Mouse (Mus musculus) spleen, adult 2 months (tissue): ENCODE measurements around the gene Hist1h3b. TPM values are rescaled to one million over a fixed set of nuclear protein-coding genes. Genes with fewer than 3 reads are reported as not detected.
"Not testable (repeated sequence)": the region's sequence is repeated elsewhere in the genome, so short reads cannot be mapped to it uniquely, and the experiment has no call there.

ENCODE experiments used
- DNase-seq, 2 experiments: peaks; one replicate each; pipeline versions ENCODE4 v3.0.0 to v3.0.0-alpha.2; 2012 to 2021; ENCODE audit warnings: low spot score in 2 of 2, low read depth in 1 of 2
- H3K27ac ChIP-seq: fragments of 200-500 bp; 2 replicates; pipeline ENCODE4 v1.5.1; 2012; ENCODE audit warnings: low read length, inconsistent platforms; ENCODE audit not compliant: insufficient read depth
- H3K27me3 ChIP-seq: fragments of 200-500 bp; 2 replicates; pipeline ENCODE4 v1.6.1; 2012; ENCODE audit warnings: mild to moderate bottlenecking, moderate library complexity, low read length, inconsistent platforms; ENCODE audit not compliant: control insufficient read depth, insufficient read depth
- H3K36me3 ChIP-seq: fragments of 200-500 bp; 2 replicates; pipeline ENCODE4 v1.6.1; 2012; ENCODE audit warnings: mild to moderate bottlenecking, low read length, inconsistent platforms; ENCODE audit not compliant: control insufficient read depth, insufficient read depth
- H3K4me1 ChIP-seq: fragments of 200-500 bp; 2 replicates; pipeline ENCODE4 v1.6.1; 2011; ENCODE audit warnings: inconsistent platforms; ENCODE audit not compliant: control insufficient read depth, insufficient read depth, insufficient read length
- H3K4me3 ChIP-seq: fragments of 200-500 bp; 2 replicates; pipeline ENCODE4 v1.5.1; 2011; ENCODE audit warnings: mild to moderate bottlenecking, inconsistent platforms; ENCODE audit not compliant: insufficient read depth, insufficient read length; ENCODE audit errors: extremely low read depth
- CTCF ChIP-seq: fragments of 200-500 bp; IDR thresholded peaks from 2 replicates; pipeline ENCODE4 v1.5.1; 2011; ENCODE audit warnings: mild to moderate bottlenecking, inconsistent platforms; ENCODE audit not compliant: insufficient read depth, insufficient read length, insufficient replicate concordance; ENCODE audit errors: extremely low read depth
- POLR2A ChIP-seq: fragments of 200-500 bp; IDR thresholded peaks from 2 replicates; pipeline ENCODE4 v1.6.1; 2011; ENCODE audit warnings: low read depth, low read length, inconsistent platforms
- WGBS: fragments of 180-500 bp; shearing (Covaris S2); methylation state at CpG from one replicate; pipeline ENCODE4 v1.1.7; 2018; 5-methylcytosine and 5-hydroxymethylcytosine counted together
- polyA plus RNA-seq: library from polyadenylated mRNA; depleted of rRNA; stranded (reverse); fragments of >200 nt; gene quantifications from 2 replicates; pipeline ENCODE4 v1.2.3, GENCODE M21; 2012

Gene Hist1h3b
- polyA plus RNA-seq, 1 experiment: 54.9 TPM

GRCm38 (mm10) chr13:23710374-23711089, 41.5 kb upstream of the Hist1h3b start, which contains the start of gene Hfe:
Gene Hfe (minus strand): TSS chr13:23710854.
- TF ChIP-seq CTCF (no peak), POLR2A (no peak; the same call in 1 of the 2 replicates)
- peak; percentile 45 to 62 for DNase-seq
- H3K4me3 ChIP-seq: peak within 1 kb of the TSS; percentile 76
- 4% methylated on average over 17 of the region's 17 CpGs for WGBS
- no peaks in the 10 kb centered on the region for H3K27me3 ChIP-seq
- H3K4me1 ChIP-seq: peaks cover 6% of the 10 kb centered on the region; the same call in 1 of the 2 replicates
- H3K27ac ChIP-seq: peak within 1 kb of the TSS; percentile 85
- H3K36me3 ChIP-seq: no peaks in the 10 kb centered on the region

- peak overlapping the region; percentile 70; the same call in 1 of the 2 replicates for H3K27ac ChIP-seq
- WGBS: 58% methylated on average over 5 of the region's 5 CpGs
- peaks cover 4% of the 10 kb centered on the region; the same call in 1 of the 2 replicates for H3K4me1 ChIP-seq
- no peak for TF ChIP-seq POLR2A
- TF ChIP-seq CTCF: no peak
- H3K36me3 ChIP-seq: no peaks in the 10 kb centered on the region
- no peak overlapping the region for H3K4me3 ChIP-seq
- DNase-seq: no peak
- H3K27me3 ChIP-seq: no peaks in the 10 kb centered on the region
These were observed 35.6 kb upstream of the Hist1h3b start for GRCm38 (mm10) chr13:23716261-23717042.

- no peak for TF ChIP-seq CTCF
- no peak for TF ChIP-seq POLR2A
- Histone ChIP-seq H3K4me1 (peaks cover 1% of the 10 kb centered on the region; the same call in 1 of the 2 replicates), H3K4me3 (no peak overlapping the region), H3K27ac (peak overlapping the region; percentile 70), H3K36me3 (no peaks in the 10 kb centered on the region), H3K27me3 (no peaks in the 10 kb centered on the region)
- no peak for DNase-seq
- 72% methylated on average over 11 of the region's 11 CpGs for WGBS
These were observed 34.9 kb upstream of the Hist1h3b start for GRCm38 (mm10) chr13:23717176-23717575.

- H3K27ac ChIP-seq: peak overlapping the region; percentile 70
- 45% methylated on average over 2 of the region's 2 CpGs for WGBS
- not testable (repeated sequence) for DNase-seq, H3K36me3 ChIP-seq, H3K4me3 ChIP-seq, H3K4me1 ChIP-seq, H3K27me3 ChIP-seq
These were observed 34.3 kb upstream of the Hist1h3b start for GRCm38 (mm10) chr13:23717593-23718245.

- no peak for DNase-seq
- H3K27me3 ChIP-seq: no peaks in the 10 kb centered on the region
- H3K27ac ChIP-seq: no peak overlapping the region
- TF ChIP-seq POLR2A (no peak), CTCF (no peak)
- no peak overlapping the region for H3K4me3 ChIP-seq
- WGBS: 87% methylated on average over 4 of the region's 4 CpGs
- no peaks in the 10 kb centered on the region for H3K36me3 ChIP-seq
- H3K4me1 ChIP-seq: no peaks in the 10 kb centered on the region; the same call in 1 of the 2 replicates
These were observed 27.8 kb upstream of the Hist1h3b start for GRCm38 (mm10) chr13:23724239-23724638.

GRCm38 (mm10) chr13:23725213-23725612, 26.9 kb upstream of the Hist1h3b start:
- WGBS: 56% methylated on average over 1 of the region's 1 CpGs
- no peak for DNase-seq
- Histone ChIP-seq H3K4me3 (no peak overlapping the region), H3K27ac (no peak overlapping the region), H3K4me1 (no peaks in the 10 kb centered on the region; the same call in 1 of the 2 replicates), H3K36me3 (no peaks in the 10 kb centered on the region), H3K27me3 (no peaks in the 10 kb centered on the region)
- no peak for TF ChIP-seq POLR2A
- TF ChIP-seq CTCF: no peak
